Comparison of ENCODE assay signal across 8 mouse cellular contexts in the genomic region with DNA sequence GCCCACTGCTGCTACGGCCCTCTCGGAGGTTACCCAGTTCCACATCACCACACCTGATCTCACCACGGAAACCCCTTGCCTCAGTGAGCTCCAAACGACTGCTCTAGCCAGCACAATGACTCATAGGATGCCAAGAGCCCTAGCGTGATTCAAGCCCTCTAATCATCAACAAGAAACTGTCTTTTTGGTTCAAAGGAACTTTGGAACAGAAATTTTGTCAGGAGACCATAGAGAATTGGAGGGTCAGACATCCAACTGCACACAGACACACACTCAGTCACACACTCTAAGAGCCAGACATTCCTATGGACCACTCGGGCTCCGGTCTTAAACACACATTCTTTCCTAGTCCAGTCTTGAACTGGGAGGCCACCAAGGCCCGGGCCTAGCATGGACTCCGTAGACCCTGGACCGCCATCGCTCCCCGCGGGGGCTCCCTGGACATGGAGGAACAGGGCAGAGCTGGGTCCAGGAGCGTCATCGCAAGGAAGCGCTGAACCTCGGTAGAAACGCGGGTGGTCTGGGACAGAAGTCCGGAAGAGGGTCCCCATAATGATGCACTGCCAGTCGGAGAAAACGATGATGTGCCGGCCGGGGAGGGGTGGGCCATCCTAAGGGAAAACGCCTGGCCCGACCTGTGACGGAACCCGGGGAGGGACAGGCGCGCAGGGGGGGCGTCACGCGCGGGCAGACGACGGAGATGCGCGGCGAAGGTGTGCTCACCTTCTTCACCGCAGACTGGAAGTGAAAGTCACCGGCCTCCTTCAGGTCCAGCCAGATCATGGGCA. TPM values are rescaled to one million over a fixed set of nuclear protein-coding genes. Genes with fewer than 3 reads are reported as not detected.
DNase-seq lines count a peak whose midpoint lies in the region; ATAC-seq and TF ChIP-seq lines count a peak whose summit lies in the region.

No protein-coding gene starts in this region.

- H3K4me2 ChIP-seq in embryonic facial prominence, embryonic 15.5 days (replicated peaks): peak overlapping the region; percentile 72
- H3K4me2 ChIP-seq in intestine, embryonic 16.5 days (ENCODE audit: low read depth, low read length): peak overlapping the region; percentile 90

- H3K27ac ChIP-seq in spleen, adult 2 months (ENCODE audit: insufficient read depth, low read length): peak overlapping the region; percentile 50
- H3K27ac ChIP-seq in embryonic facial prominence, embryonic 15.5 days (replicated peaks): peak overlapping the region; percentile 68
- peak overlapping the region; percentile 17 for H3K27ac ChIP-seq in intestine, embryonic 16.5 days (ENCODE audit: low read length)

- ATAC-seq in embryonic facial prominence, embryonic 15.5 days (ENCODE audit: insufficient number of reproducible peaks, low FRiP score, low TSS enrichment, low read depth): peak; percentile 61
- peak; percentile 70 for ATAC-seq in intestine, embryonic 16.5 days

- no peaks in the 10 kb centered on the region for H3K36me3 ChIP-seq in spleen, adult 2 months (ENCODE audit: control insufficient read depth, insufficient read depth, low read length)
- H3K36me3 ChIP-seq in embryonic facial prominence, embryonic 15.5 days: peaks cover 5% of the 10 kb centered on the region; the same call in 1 of the 2 replicates
- no peaks in the 10 kb centered on the region for H3K36me3 ChIP-seq in intestine, embryonic 16.5 days (ENCODE audit: control insufficient read depth, insufficient read depth, low read length)

- DNase-seq in embryo, embryonic 10 days (ENCODE audit: low spot score): peak; percentile 46
- DNase-seq in embryo, embryonic 9.5 days (ENCODE audit: extremely low spot score): no peak
- no peak for DNase-seq in spleen, adult 2 months (ENCODE audit: low read depth in 1 of 2, low spot score in 2 of 2)
- no peak for DNase-seq in spleen, postnatal 4 days (ENCODE audit: low spot score in 2 of 2)
- DNase-seq in natural killer cell, adult 2 months (ENCODE audit: low spot score in 2 of 2): peak; percentile 34 to 65
- DNase-seq in cerebellum, postnatal 14 days: no peak

- H3K4me1 ChIP-seq in spleen, adult 2 months (ENCODE audit: control insufficient read depth, insufficient read depth, insufficient read length): peaks cover 8% of the 10 kb centered on the region; the same call in 1 of the 2 replicates
- H3K4me1 ChIP-seq in embryonic facial prominence, embryonic 15.5 days: peaks cover 21% of the 10 kb centered on the region
- peaks cover 10% of the 10 kb centered on the region for H3K4me1 ChIP-seq in intestine, embryonic 16.5 days (ENCODE audit: control insufficient read depth, insufficient read depth, low read length)

- no peaks in the 10 kb centered on the region for H3K9me3 ChIP-seq in embryonic facial prominence, embryonic 15.5 days (replicated peaks)
- H3K9me3 ChIP-seq in intestine, embryonic 16.5 days (ENCODE audit: control insufficient read depth, low read length): no peaks in the 10 kb centered on the region

- TF ChIP-seq POLR2A in spleen, adult 2 months (IDR thresholded peaks at IDR 0.05; ENCODE audit: low read depth, low read length): no peak

- H3K4me3 ChIP-seq in spleen, adult 2 months (ENCODE audit: extremely low read depth, insufficient read depth, insufficient read length): peak overlapping the region; percentile 74
- peak overlapping the region; percentile 87 for H3K4me3 ChIP-seq in embryonic facial prominence, embryonic 15.5 days (replicated peaks)
- H3K4me3 ChIP-seq in intestine, embryonic 16.5 days (ENCODE audit: low read length): peak overlapping the region; percentile 67

- WGBS in spleen, adult 2 months: under 1% methylated on average over 41 of the region's 41 CpGs
- 2% methylated on average over 41 of the region's 41 CpGs for WGBS in embryonic facial prominence, embryonic 15.5 days
- WGBS in intestine, embryonic 16.5 days: 2% methylated on average over 41 of the region's 41 CpGs

- H3K9ac ChIP-seq in embryonic facial prominence, embryonic 15.5 days: peak overlapping the region; percentile 67
- H3K9ac ChIP-seq in intestine, embryonic 16.5 days (ENCODE audit: low read depth, low read length): peak overlapping the region; percentile 78

- TF ChIP-seq CTCF in spleen, adult 2 months (IDR thresholded peaks at IDR 0.05; ENCODE audit: extremely low read depth, insufficient read depth, insufficient read length, insufficient replicate concordance): no peak

- no peaks in the 10 kb centered on the region for H3K27me3 ChIP-seq in spleen, adult 2 months (ENCODE audit: control insufficient read depth, insufficient read depth, low read length)
- no peaks in the 10 kb centered on the region for H3K27me3 ChIP-seq in embryonic facial prominence, embryonic 15.5 days
- no peaks in the 10 kb centered on the region for H3K27me3 ChIP-seq in intestine, embryonic 16.5 days (replicated peaks; ENCODE audit: control insufficient read depth, insufficient read depth, low read length)

RNA-seq across cellular contexts. Expression of a gene that starts 0.5 kb away (rescaled TPM):
- 35.8 and 35.9 TPM in 2 replicates for polyA plus RNA-seq in spleen, adult 2 months (2012; rRNA removed)
- 20.5 and 21.5 TPM in 2 replicates for polyA plus RNA-seq in embryonic facial prominence, embryonic 15.5 days (2015; fragmentation: Nextera tagmentation; extraction: Ambion mirVana)
- 10.8 and 12.9 TPM in 2 replicates for polyA plus RNA-seq in intestine, embryonic 16.5 days (2015; fragmentation: Nextera tagmentation; extraction: Ambion mirVana)

RNA-seq across cellular contexts. Expression of a gene that starts 12.0 kb away (rescaled TPM):
- polyA plus RNA-seq in spleen, adult 2 months (2012; rRNA removed): 54.9 and 71.8 TPM in 2 replicates
- 4.4 and 5.1 TPM in 2 replicates for polyA plus RNA-seq in embryonic facial prominence, embryonic 15.5 days (2015; fragmentation: Nextera tagmentation; extraction: Ambion mirVana)
- polyA plus RNA-seq in intestine, embryonic 16.5 days (2015; fragmentation: Nextera tagmentation; extraction: Ambion mirVana): 3.8 and 8.5 TPM in 2 replicates

Comparison
In these comparisons a context has a peak if more than half of its experiments do, and no peak if none do; other contexts are left out.
1. DNase-seq: peak in embryo, embryonic 10 days (single experiment) and natural killer cell, adult 2 months (2 of 2); none in embryo, embryonic 9.5 days (single experiment), spleen, adult 2 months (0 of 2), spleen, postnatal 4 days (0 of 2) and cerebellum, postnatal 14 days (0 of 2).
2. H3K27ac ChIP-seq: peak in every context shown above with its lines; median percentile 68 in embryonic facial prominence, embryonic 15.5 days; 50 in spleen, adult 2 months; 17 in intestine, embryonic 16.5 days.
3. Peak in every context shown above with its lines, with median percentiles within 50 percentile points of each other: H3K4me3 ChIP-seq.